Mouse (Mus musculus) ES-Bruce4 (cell line): ENCODE results near the gene Mrpl10.

Experiments used
- CTCF ChIP-seq: IDR thresholded peaks from one replicate; pipeline ENCODE4 v1.8.1; 2011; ENCODE audit warnings: low read depth, low read length
- EP300 ChIP-seq: IDR thresholded peaks from 2 replicates; pipeline ENCODE4 v1.6.1; 2011; ENCODE audit warnings: low read depth, low read length; ENCODE audit not compliant: insufficient read depth
- POLR2A ChIP-seq: IDR thresholded peaks from one replicate; pipeline ENCODE4 v1.8.1; 2011; ENCODE audit warnings: low read length; ENCODE audit not compliant: insufficient read depth

DNA sequence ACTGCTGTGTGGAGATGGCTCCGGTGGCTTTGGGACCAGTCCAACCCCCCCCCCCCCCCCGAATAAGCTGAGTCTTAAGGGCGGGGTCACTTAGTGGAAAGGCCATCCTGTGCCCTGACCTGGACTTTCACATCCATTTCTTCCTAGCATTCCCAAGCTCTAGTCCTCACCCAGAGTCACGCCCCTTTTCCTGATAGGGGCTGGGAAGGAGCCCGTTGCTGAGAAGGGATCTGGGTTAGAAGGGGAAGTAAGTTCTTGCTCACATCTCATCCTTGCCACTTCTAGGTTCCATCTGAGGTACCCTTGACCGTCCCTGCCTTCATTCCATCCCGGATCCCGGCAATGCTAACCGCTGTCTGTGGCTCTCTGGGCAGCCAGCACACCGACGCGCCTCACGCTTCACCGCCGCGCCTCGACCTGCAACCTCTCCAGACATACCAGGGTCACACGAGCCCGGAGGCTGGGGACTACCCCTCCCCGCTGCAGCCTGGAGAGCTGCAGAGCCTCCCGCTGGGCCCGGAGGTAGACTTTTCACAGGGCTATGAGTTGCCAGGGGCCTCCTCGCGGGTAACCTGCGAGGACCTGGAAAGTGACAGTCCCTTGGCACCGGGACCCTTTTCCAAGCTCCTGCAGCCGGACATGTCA, 20.1 kb upstream of the Mrpl10 start:
- TF ChIP-seq POLR2A: no peak
- no peak for TF ChIP-seq CTCF
- TF ChIP-seq EP300: no peak
